ENCODE assay signal across 23 mouse cellular contexts in genomic region chr19:24022771-24023170, GRCm38 (mm10). TPM values are rescaled to one million over a fixed set of nuclear protein-coding genes. Genes with fewer than 3 reads are reported as not detected.
DNase-seq lines count a peak whose midpoint lies in the region; ATAC-seq and TF ChIP-seq lines count a peak whose summit lies in the region.
"Had no signal": no experiment of that assay in that cellular context is flagged by ENCODE, and none has a peak within 500 bp of the region (broad histone marks: within the 10 kb centered on the region; RNA-seq: fewer than 3 reads in every experiment).

No protein-coding gene starts in this region.

- DNase-seq in gastrocnemius, adult 2 months = no peak
- DNase-seq in gastrocnemius, adult 18-20 months (ENCODE audit: low spot score) = no peak
- peak; percentile 42 for DNase-seq in ES-CJ7 (ENCODE audit: low read depth, low spot score)
- no peak for DNase-seq in embryonic facial prominence, embryonic 10.5 days (ENCODE audit: low spot score)
- DNase-seq in cerebellum, postnatal 10 days = no peak
- DNase-seq: adrenal gland, adult 8-10 months; B cell, adult 2 months; cerebellum, adult 11-12 months; cerebellum, adult 9-10 months; gastrocnemius, postnatal 10 days; kidney, adult 11 months had no signal

- H3K27ac ChIP-seq in gastrocnemius, adult 2 months = peak overlapping the region; percentile 4
- no peak overlapping the region for H3K27ac ChIP-seq in intestine, embryonic 16.5 days (ENCODE audit: low read length)
- H3K27ac ChIP-seq in intestine, postnatal 0 days (ENCODE audit: low read depth, low read length) = no peak overlapping the region
- H3K27ac ChIP-seq in embryonic facial prominence, embryonic 10.5 days (replicated peaks) = no peak overlapping the region
- H3K27ac ChIP-seq: embryonic facial prominence, embryonic 15.5 days; forebrain, embryonic 10.5 days; hindbrain, embryonic 15.5 days had no signal

- H3K9ac ChIP-seq in intestine, embryonic 16.5 days (ENCODE audit: low read depth, low read length) = no peak overlapping the region
- no peak overlapping the region for H3K9ac ChIP-seq in intestine, postnatal 0 days (ENCODE audit: low read depth, low read length)
- H3K9ac ChIP-seq: embryonic facial prominence, embryonic 15.5 days; heart, embryonic 15.5 days; hindbrain, embryonic 15.5 days had no signal

- intact Hi-C loops in gastrocnemius, adult 2 months (cut with DNase I) = no loop called here

- 61% methylated on average over 3 of the region's 3 CpGs for WGBS in intestine, embryonic 16.5 days
- 42% methylated on average over 3 of the region's 3 CpGs for WGBS in intestine, postnatal 0 days
- WGBS in embryonic facial prominence, embryonic 10.5 days = 82% methylated on average over 3 of the region's 3 CpGs

- H3K4me2 ChIP-seq in intestine, embryonic 16.5 days (ENCODE audit: low read depth, low read length) = no peak overlapping the region
- no peak overlapping the region for H3K4me2 ChIP-seq in intestine, postnatal 0 days (replicated peaks; ENCODE audit: low read depth)
- H3K4me2 ChIP-seq: embryonic facial prominence, embryonic 15.5 days; heart, embryonic 11.5 days; heart, embryonic 15.5 days; hindbrain, embryonic 15.5 days had no signal

- no peaks in the 10 kb centered on the region for H3K27me3 ChIP-seq in intestine, embryonic 16.5 days (replicated peaks; ENCODE audit: control insufficient read depth, insufficient read depth, low read length)
- H3K27me3 ChIP-seq in intestine, postnatal 0 days (replicated peaks; ENCODE audit: control insufficient read depth, insufficient read depth, low read length) = no peaks in the 10 kb centered on the region
- H3K27me3 ChIP-seq in embryonic facial prominence, embryonic 10.5 days (replicated peaks; ENCODE audit: low read depth, poor library complexity, severe bottlenecking) = peaks cover 2% of the 10 kb centered on the region
- H3K27me3 ChIP-seq: heart, embryonic 15.5 days; hindbrain, embryonic 15.5 days had no signal

- no peaks in the 10 kb centered on the region for H3K9me3 ChIP-seq in intestine, embryonic 16.5 days (ENCODE audit: control insufficient read depth, low read length)
- H3K9me3 ChIP-seq in intestine, postnatal 0 days (ENCODE audit: control insufficient read depth) = no peaks in the 10 kb centered on the region
- H3K9me3 ChIP-seq in embryonic facial prominence, embryonic 10.5 days = no peaks in the 10 kb centered on the region
- H3K9me3 ChIP-seq: embryonic facial prominence, embryonic 15.5 days; forebrain, embryonic 10.5 days; heart, embryonic 15.5 days; hindbrain, embryonic 15.5 days had no signal

- H3K36me3 ChIP-seq in intestine, embryonic 16.5 days (ENCODE audit: control insufficient read depth, insufficient read depth, low read length) = no peaks in the 10 kb centered on the region
- H3K36me3 ChIP-seq in intestine, postnatal 0 days (ENCODE audit: control insufficient read depth, insufficient read depth) = no peaks in the 10 kb centered on the region
- H3K36me3 ChIP-seq in embryonic facial prominence, embryonic 10.5 days (replicated peaks) = no peaks in the 10 kb centered on the region
- H3K36me3 ChIP-seq: embryonic facial prominence, embryonic 15.5 days; forebrain, embryonic 10.5 days; heart, embryonic 15.5 days; hindbrain, embryonic 15.5 days had no signal

- TF ChIP-seq CTCF in gastrocnemius, adult 2 months (IDR thresholded peaks at IDR 0.05) = no peak
- TF ChIP-seq CTCF in intestine, postnatal 0 days (IDR thresholded peaks at IDR 0.05; ENCODE audit: low read depth) = no peak

- no peaks in the 10 kb centered on the region for H3K4me1 ChIP-seq in intestine, embryonic 16.5 days (ENCODE audit: control insufficient read depth, insufficient read depth, low read length)
- 0 out of 2 replicates have a peak, but pooled peaks cover 2% of the 10 kb centered on the region for H3K4me1 ChIP-seq in intestine, postnatal 0 days (replicated peaks; ENCODE audit: control insufficient read depth, insufficient read depth, low read length)
- H3K4me1 ChIP-seq in embryonic facial prominence, embryonic 10.5 days = peaks cover 17% of the 10 kb centered on the region
- H3K4me1 ChIP-seq: embryonic facial prominence, embryonic 15.5 days had no signal

- no peak overlapping the region for H3K4me3 ChIP-seq in gastrocnemius, adult 2 months
- H3K4me3 ChIP-seq in intestine, embryonic 16.5 days (ENCODE audit: low read length) = no peak overlapping the region
- H3K4me3 ChIP-seq in intestine, postnatal 0 days (ENCODE audit: low read depth, low read length) = no peak overlapping the region
- no peak overlapping the region for H3K4me3 ChIP-seq in embryonic facial prominence, embryonic 10.5 days
- H3K4me3 ChIP-seq: embryonic facial prominence, embryonic 15.5 days; erythroblast, embryonic 14.5 days; forebrain, embryonic 10.5 days; heart, embryonic 15.5 days; hindbrain, embryonic 15.5 days had no signal

- peak; percentile 24; the same call in 1 of the 2 replicates for ATAC-seq in intestine, embryonic 16.5 days
- no peak for ATAC-seq in intestine, postnatal 0 days
- peak; percentile 53 for ATAC-seq in granulocyte monocyte progenitor cell, adult 5-6 weeks (replicated peaks; ENCODE audit: poor library complexity, severe bottlenecking)
- ATAC-seq: CD4-positive, CD25-positive, alpha-beta regulatory T cell, adult 4 months; forebrain, embryonic 14.5 days had no signal

RNA-seq across cellular contexts. Expression of gene Fam189a2, which starts 8.0 kb away (rescaled TPM):
- total RNA-seq in gastrocnemius, adult 2 months (2021) = 10 to 100 TPM; 17.5 to 24.8 TPM
- 10 to 100 TPM; 23.9 to 33.6 TPM for total RNA-seq in gastrocnemius, adult 18-20 months (2021)
- 0.88 and 0.93 TPM in 2 replicates for polyA plus RNA-seq in intestine, embryonic 16.5 days (2015; fragmentation: Nextera tagmentation; extraction: Ambion mirVana)
- polyA plus RNA-seq in intestine, postnatal 0 days (2015; fragmentation: Nextera tagmentation; extraction: Ambion mirVana) = 2.9 and 3.0 TPM in 2 replicates
- total RNA-seq in granulocyte monocyte progenitor cell, adult 5-6 weeks (2014; fragmentation: Nextera tagmentation) = not detected in 2 replicates
- not detected in 2 replicates for total RNA-seq in granulocyte monocyte progenitor cell, adult 5-6 weeks (2017)
- 0.39 and 0.47 TPM in 2 replicates for polyA plus RNA-seq in embryonic facial prominence, embryonic 10.5 days (2016; fragmentation: Nextera tagmentation; extraction: Ambion mirVana)
- total RNA-seq: MEL had no signal
- polyA plus RNA-seq: CD4-positive, CD25-positive, alpha-beta regulatory T cell, adult 4 months; erythroblast, embryonic 14.5 days had no signal

Comparison
In these comparisons a context has a peak if more than half of its experiments do, and no peak if none do; other contexts are left out.
1. RNA of gene Fam189a2, which starts 8.0 kb away (total RNA-seq): 23.9 to 33.6 TPM in gastrocnemius, adult 18-20 months and 17.5 to 24.8 TPM in gastrocnemius, adult 2 months; not detected in granulocyte monocyte progenitor cell, adult 5-6 weeks; every median in the first group is over 10 times any median in the second.